Mouse (Mus musculus) G1E-ER4 (cell line): ENCODE measurements around the gene Mybpc1. TPM values are rescaled to one million over a fixed set of nuclear protein-coding genes. Genes with fewer than 3 reads are reported as not detected.

Source experiments
- GATA1 ChIP-seq: IDR thresholded peaks from one replicate; pipeline ENCODE4 v1.8.0; 2012; ENCODE audit warnings: low read length, inconsistent platforms
- polyA plus RNA-seq: library from polyadenylated mRNA; stranded (reverse); fragments of >175 nt; gene quantifications from 2 replicates; pipeline ENCODE4 v1.2.3, GENCODE M21; 2012

The Mybpc1 gene
- polyA plus RNA-seq, 1 experiment, result not detected

DNA sequence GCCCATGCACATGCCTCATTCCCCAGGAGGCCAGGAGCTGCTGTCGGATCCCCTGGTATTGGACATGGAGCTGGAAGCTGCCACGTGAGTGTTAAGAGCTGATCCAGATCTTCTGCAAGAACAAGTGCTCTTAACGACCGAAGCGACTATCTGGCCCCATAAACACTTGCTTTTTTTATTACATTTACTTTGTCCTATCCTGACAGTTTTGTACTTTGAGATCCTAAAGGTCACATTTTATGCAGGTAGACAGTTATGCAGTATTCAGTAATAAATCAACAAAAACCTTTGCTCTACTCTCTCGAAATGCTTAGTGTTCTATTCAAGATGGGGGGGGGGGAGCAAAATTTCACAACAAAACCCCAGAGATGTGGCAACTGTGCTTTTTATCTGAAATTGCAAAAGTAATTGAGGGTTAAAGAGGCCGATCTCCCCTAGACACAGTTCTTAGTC is 97.2 kb downstream of the Mybpc1 start:
- no peak for TF ChIP-seq GATA1

DNA sequence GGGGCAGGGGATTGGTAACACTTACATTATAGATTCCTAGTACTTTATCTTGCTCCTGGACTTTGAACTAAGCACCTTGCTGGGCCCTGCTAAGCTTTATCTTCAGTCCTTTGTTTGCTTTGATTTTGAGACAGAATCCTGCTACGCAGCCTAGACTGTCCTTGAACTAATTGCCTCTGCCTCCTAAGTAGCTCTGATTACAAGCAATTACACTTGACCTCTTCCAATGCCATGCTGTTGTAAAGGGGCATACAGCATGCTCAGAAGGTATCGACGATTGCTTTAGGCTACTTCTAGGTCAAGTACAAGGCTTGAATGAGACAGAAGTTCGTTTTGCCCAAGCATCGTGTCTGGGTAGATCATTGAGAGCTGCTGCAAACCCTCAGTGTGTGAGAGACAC is 99.7 kb downstream of the Mybpc1 start:
- no peak for TF ChIP-seq GATA1

DNA sequence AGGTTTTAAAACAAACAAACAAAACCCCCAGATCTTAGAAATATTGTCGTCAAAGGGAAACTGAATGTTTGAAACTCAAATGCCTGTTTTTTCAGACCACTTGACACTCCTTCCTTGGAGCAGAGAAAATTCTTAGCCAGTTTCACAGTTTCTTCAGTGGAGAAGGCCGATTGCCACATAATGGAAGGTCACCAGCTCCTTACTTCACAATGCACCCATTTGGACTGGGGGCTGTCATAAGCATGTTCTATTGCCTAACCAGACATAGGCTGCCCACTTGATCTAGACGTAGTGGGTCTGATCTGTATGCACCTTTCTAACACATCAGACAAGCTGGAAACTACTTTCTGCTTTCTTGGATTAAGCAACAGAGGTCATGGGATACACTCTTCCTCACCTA is 100.5 kb downstream of the Mybpc1 start:
- no peak for TF ChIP-seq GATA1

DNA sequence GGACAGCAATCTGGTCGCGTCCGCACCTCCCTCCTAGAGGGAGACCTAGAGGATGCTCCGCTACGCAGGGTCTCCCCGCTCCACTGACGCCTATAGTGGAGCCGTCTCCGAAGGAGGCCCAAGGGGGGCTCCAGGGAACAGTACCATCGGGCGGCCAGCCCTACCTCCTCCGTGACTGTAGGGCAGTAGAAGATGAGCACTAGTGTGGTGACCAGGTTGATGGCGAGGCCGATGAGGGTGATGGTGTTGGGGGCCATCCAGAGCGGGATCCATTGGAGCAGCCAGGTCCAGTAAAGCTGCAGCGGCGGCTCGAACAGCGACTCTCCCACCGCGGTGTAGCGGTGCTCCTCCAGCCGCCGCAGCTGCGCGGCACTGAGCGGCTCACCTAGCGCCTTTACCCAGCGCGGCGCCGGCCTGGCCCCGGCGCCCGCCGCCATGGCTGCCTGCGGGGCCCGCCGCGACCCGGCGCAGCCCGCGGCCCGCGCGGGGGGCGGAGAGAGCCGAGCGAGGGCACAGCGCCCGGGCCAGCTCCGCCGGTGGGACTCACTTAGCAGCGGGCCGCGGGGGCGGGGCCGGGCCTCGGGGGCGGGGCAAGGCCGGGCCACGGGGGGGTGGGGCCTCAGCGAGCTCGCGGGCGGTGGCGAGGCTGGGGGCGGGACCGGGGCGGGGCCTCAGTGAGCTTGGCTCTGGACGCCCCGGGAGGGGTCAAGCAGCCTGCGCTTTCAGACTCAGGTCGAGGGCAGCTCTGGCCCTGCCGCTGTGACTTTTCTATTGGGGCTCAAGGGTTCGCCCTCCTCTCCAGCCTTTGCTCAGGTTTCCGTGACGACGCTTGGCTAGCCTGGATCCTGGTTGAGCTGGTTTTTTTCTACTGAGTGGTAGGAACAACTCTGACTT is 101.3 kb downstream of the Mybpc1 start, which contains the start of gene Chpt1:
TSS of gene Chpt1 (minus strand) at position 653 of the 894 bp plus-strand sequence.
- no peak for TF ChIP-seq GATA1

DNA sequence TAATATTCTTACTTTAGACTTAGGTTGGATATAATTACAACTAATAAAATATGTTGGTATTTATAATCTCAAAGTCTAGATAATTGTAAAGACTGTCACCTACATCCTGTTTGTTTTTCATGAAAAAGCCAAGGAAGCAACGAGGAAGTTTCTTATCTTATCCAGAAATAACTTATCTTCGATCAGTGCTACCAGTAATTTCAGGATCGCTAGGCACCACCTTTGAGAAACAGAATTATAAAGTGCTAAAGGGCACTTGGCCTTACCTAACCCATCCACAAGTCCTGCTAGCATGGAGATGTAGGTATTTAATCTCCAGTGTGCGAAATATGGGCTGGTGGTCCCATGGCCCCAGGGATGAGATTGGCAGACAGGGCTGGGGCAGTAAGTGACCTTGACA is 102.0 kb downstream of the Mybpc1 start:
- no peak for TF ChIP-seq GATA1

DNA sequence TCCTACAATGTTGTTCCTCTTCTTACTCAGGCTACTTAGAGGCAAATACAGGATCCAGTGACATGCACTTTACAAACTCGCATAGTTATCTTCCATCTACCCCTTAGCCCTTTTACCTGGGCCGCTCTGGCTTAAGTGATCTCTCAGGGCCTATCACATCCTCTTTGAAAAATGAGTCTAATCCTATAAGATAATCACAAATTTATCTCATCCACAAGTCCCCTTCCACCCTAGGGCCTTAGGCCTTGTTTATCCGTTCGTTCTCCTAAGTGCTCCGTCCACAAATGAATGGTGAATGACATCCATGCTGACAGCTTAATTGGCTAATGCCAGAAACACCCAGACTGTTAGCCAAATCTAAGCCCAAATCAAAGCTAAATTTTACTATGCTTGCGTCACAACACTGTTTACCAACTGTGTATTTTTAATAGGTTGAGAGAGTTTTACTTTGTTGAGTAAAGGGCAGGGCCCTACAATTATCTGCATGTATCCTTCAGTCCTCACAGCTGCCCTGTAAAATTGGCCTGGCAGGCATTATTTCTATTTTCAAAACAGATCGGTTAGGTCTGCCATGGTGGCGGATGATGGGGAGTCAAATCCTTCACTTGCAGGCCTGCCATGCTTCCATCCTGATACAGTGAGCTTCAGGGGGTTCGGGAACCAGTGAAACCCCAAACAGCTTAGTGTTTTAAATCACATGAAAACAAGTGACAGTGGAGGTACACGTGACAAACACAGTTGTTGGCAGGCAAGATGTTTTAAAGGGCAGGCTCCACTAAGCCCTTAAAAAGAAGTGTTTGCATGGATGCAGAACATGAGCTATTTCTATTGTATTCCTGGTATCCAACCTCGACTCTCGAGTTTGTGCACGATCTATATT is 102.8 kb downstream of the Mybpc1 start:
- TF ChIP-seq GATA1, result no peak

DNA sequence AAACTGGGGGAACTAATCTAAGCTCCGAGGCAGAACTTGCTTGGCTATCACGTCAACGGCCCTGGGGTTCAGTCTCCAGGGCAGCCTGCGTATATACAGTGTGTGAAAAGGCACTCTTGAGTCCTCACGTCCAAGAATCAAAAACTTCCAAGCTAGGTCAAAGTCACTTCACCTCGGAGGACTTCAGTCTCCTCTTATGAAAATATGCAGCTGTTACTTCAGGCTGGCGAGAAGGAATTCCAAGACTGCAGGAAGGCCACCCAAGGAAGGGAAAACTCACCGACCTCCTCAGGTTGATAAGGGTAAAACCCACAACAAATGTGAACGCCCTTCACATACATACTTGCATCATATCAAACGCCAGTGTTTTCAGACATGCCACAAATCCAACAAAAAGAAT is 103.6 kb downstream of the Mybpc1 start:
- TF ChIP-seq GATA1, result no peak

DNA sequence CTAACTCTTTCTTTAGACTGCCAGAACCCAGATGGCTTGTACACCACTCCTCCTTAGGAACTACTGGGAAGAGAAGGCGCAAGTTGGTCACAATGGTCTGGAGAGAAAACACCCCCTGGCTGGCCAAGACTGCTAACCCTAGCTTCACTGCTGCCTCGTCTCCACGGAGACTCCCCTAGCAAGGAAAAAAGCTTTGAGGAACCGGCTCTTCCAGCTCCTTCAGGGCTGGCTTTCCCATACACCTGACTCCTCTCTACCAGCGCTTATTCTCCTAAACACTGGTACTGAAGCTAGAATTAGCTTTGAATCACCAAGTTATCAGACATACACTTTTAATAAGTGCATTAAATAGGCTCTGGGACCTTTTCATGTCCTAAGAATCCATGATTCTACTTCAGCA is 105.0 kb downstream of the Mybpc1 start:
- no peak for TF ChIP-seq GATA1

DNA sequence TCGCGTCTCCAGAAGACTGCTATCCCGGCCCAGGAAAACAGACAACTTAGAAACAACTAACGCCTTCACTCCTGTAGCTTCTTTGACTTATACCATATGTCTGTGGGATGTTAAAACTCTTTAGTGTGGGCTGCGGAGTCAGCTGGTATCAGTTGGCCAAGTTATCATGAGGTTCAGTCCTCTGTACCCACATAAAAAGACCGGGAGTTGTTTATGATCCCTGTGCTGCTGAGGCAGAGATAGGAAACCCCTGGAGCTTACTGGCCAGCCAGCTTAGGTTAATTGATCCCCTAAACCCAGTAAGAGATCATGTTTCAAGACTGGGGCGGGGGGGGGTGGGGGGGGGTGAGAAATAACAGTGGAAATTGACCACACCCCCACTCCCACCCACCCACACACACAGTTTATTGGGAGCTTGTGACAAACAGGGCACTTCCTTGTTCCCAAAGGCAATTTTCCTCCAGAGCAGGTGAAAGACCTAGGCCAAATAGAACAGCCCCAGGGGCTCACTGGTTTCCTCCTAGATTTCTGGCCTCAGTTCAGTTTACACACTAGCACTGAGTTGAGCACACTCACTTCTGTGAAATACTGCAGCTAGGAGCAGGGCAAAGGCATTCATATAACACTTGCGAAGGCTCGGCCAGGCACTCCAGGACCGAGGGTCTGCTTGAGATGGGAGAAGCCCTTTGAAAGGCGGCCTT is 107.9 kb downstream of the Mybpc1 start:
- TF ChIP-seq GATA1, result no peak

DNA sequence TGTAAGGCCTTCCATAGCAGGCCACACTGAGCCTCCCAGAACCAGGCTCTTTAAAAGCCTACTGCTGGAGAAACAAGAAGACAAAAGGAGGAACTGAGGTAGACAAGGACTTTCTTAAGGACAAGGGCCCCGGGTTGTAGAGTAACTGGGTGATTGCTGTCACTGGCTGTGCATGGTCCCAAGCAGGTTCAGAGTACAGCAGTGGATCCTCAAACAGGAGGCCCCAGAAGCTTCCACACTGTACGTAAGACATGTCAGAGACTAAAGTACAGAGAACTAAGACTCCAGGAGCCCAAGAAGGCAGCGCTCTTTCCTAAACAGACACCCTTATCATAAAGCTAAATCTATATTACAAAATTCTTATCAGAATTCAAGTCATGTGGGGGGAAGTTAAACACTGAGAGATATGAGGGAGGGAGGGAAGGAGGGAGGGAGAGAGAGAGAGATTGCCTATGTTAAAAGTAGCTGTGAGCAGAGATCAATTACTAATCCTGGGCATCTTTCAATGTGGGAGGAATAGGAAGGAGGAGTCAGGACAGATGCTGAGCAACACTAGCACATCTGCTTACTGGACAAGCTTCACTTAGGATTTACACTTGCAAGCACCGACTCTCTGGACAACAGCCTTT is 109.9 kb downstream of the Mybpc1 start:
- no peak for TF ChIP-seq GATA1

GRCm38 (mm10) chr10:88492658-88493057 is 112.3 kb downstream of the Mybpc1 start:
- TF ChIP-seq GATA1, result no peak

- TF ChIP-seq GATA1, result no peak
Measured at GRCm38 (mm10) chr10:88491632-88492031, 113.3 kb downstream of the Mybpc1 start.

GRCm38 (mm10) chr10:88488629-88489028 is 116.3 kb downstream of the Mybpc1 start:
- TF ChIP-seq GATA1, result no peak

Other genes with a start within 250 kb of the Mybpc1 start
- gene Dram1, start 226.1 kb downstream of the Mybpc1 start, polyA plus RNA-seq, result not detected in 2 replicates
- gene Gnptab, start 226.0 kb downstream of the Mybpc1 start, polyA plus RNA-seq, result 3.2 and 3.7 TPM in 2 replicates
- gene Sycp3, start 145.6 kb downstream of the Mybpc1 start, polyA plus RNA-seq, result not detected in 2 replicates
- 15.1 and 20.3 TPM in 2 replicates for gene Chpt1, start 101.1 kb downstream of the Mybpc1 start, polyA plus RNA-seq
- gene Spic, start 79.9 kb upstream of the Mybpc1 start, polyA plus RNA-seq, result not detected in 2 replicates
- 33.9 and 56.3 TPM in 2 replicates for gene Arl1, start 125.7 kb upstream of the Mybpc1 start, polyA plus RNA-seq
- 32.7 and 56.9 TPM in 2 replicates for gene Utp20, start 221.7 kb upstream of the Mybpc1 start, polyA plus RNA-seq